Mouse (Mus musculus) hindbrain, embryonic 14.5 days (tissue): ENCODE data around the gene Ntrk1. TPM values are rescaled to one million over a fixed set of nuclear protein-coding genes. Genes with fewer than 3 reads are reported as not detected.
A peak's percentile ranks its signal among the peaks of the same experiment; 100 is the strongest.

Source experiments
- ATAC-seq: fragments of 200-750 bp; cut with Nextera tagmentation; 2 replicates; pipeline ENCODE4 v1.8.0; 2017; ENCODE audit warnings: moderate number of reproducible peaks, mild to moderate bottlenecking, moderate TSS enrichment, moderate library complexity; ENCODE audit not compliant: low FRiP score
- DNase-seq: peaks from one replicate; pipeline ENCODE4 v3.0.0-alpha.2; 2015; ENCODE audit warnings: low spot score
- H3K27ac ChIP-seq: fragments of 300-500 bp; sonication (generic); 2 replicates; pipeline ENCODE4 v1.5.1; 2014; ENCODE audit warnings: mild to moderate bottlenecking, moderate library complexity
- H3K27me3 ChIP-seq: fragments of 300-500 bp; sonication (generic); 2 replicates; pipeline ENCODE4 v1.6.1; 2014; ENCODE audit warnings: mild to moderate bottlenecking, low read length, mixed read lengths; ENCODE audit not compliant: control insufficient read depth, insufficient read depth
- H3K36me3 ChIP-seq: fragments of 300-500 bp; sonication (generic); replicated peaks from 2 replicates; pipeline ENCODE4 v1.6.1; 2014; ENCODE audit not compliant: control insufficient read depth, insufficient read depth
- H3K4me1 ChIP-seq: fragments of 300-500 bp; sonication (generic); replicated peaks from 2 replicates; pipeline ENCODE4 v1.6.1; 2014; ENCODE audit warnings: antibody characterized with exemption, low read length, mixed read lengths; ENCODE audit not compliant: control insufficient read depth, insufficient read depth
- H3K4me2 ChIP-seq: fragments of 300-500 bp; sonication (generic); replicated peaks from 2 replicates; pipeline ENCODE4 v1.6.1; 2014; ENCODE audit warnings: mild to moderate bottlenecking, moderate library complexity
- H3K4me3 ChIP-seq: fragments of 300-500 bp; sonication (generic); replicated peaks from 2 replicates; pipeline ENCODE4 v1.5.1; 2014; ENCODE audit warnings: mild to moderate bottlenecking, low read length
- H3K9ac ChIP-seq: fragments of 300-500 bp; sonication (generic); 2 replicates; pipeline ENCODE4 v1.6.1; 2014
- H3K9me3 ChIP-seq: fragments of 300-500 bp; sonication (generic); 2 replicates; pipeline ENCODE4 v1.6.1; 2016; ENCODE audit warnings: low read length; ENCODE audit not compliant: control insufficient read depth
- WGBS: fragments of 180-500 bp; shearing (Covaris S2); extraction: QIAGEN DNeasy Blood & Tissue Kit; methylation state at CpG from one replicate; pipeline ENCODE4 v1.1.7; 2014; 5-methylcytosine and 5-hydroxymethylcytosine counted together
- polyA plus RNA-seq: library from polyadenylated mRNA; unstranded; fragments of >200 nt; fragmentation: Nextera tagmentation; extraction: Ambion mirVana; gene quantifications from 2 replicates; pipeline ENCODE4 v1.2.1, GENCODE M21; 2014

Ntrk1 gene
- polyA plus RNA-seq, 1 experiment from 2014 or later: 1.7 TPM

GRCm38 (mm10) chr3:87770280-87770679 is 24.7 kb downstream of the Ntrk1 start:
- ATAC-seq: no peak
- Histone ChIP-seq H3K4me3 (no peak overlapping the region), H3K9me3 (no peaks in the 10 kb centered on the region), H3K36me3 (no peaks in the 10 kb centered on the region), H3K4me1 (no peaks in the 10 kb centered on the region), H3K27ac (no peak overlapping the region), H3K4me2 (no peak overlapping the region), H3K27me3 (peaks cover 25% of the 10 kb centered on the region), H3K9ac (no peak overlapping the region)
- DNase-seq: peak; percentile 91
- under 1% methylated on average over 4 of the region's 4 CpGs for WGBS

- H3K9ac ChIP-seq: no peak overlapping the region
- no peaks in the 10 kb centered on the region for H3K4me1 ChIP-seq
- no peak overlapping the region for H3K4me2 ChIP-seq
- DNase-seq: no peak
- WGBS: 73% methylated on average over 8 of the region's 8 CpGs
- ATAC-seq: no peak
- no peak overlapping the region for H3K27ac ChIP-seq
- no peak overlapping the region for H3K4me3 ChIP-seq
- no peaks in the 10 kb centered on the region for H3K9me3 ChIP-seq
- H3K27me3 ChIP-seq: peaks cover 28% of the 10 kb centered on the region
- H3K36me3 ChIP-seq: no peaks in the 10 kb centered on the region
Measured at GRCm38 (mm10) chr3:87769506-87769905, 25.5 kb downstream of the Ntrk1 start.

- H3K27ac ChIP-seq: no peak overlapping the region
- 2% methylated on average over 33 of the region's 37 CpGs for WGBS
- 0 out of 2 replicates have a peak, but pooled peaks cover 3% of the 10 kb centered on the region for H3K4me1 ChIP-seq
- ATAC-seq (0 out of 2 replicates have a peak, but pooled peaks have one; percentile 31), DNase-seq (peak; percentile 66)
- peaks cover 28% of the 10 kb centered on the region for H3K27me3 ChIP-seq
- 0 out of 2 replicates have a peak overlapping the region, but pooled peaks have one; percentile 17 for H3K9ac ChIP-seq
- peak overlapping the region; percentile 41 for H3K4me2 ChIP-seq
- H3K9me3 ChIP-seq: no peaks in the 10 kb centered on the region
- no peaks in the 10 kb centered on the region for H3K36me3 ChIP-seq
- peak overlapping the region; percentile 24 for H3K4me3 ChIP-seq
Measured at GRCm38 (mm10) chr3:87768844-87769243, 26.1 kb downstream of the Ntrk1 start.

- Histone ChIP-seq H3K4me1 (0 out of 2 replicates have a peak, but pooled peaks cover 3% of the 10 kb centered on the region), H3K36me3 (no peaks in the 10 kb centered on the region), H3K27me3 (peaks cover 28% of the 10 kb centered on the region), H3K9me3 (no peaks in the 10 kb centered on the region), H3K27ac (no peak overlapping the region), H3K4me3 (peak overlapping the region; percentile 24), H3K9ac (0 out of 2 replicates have a peak overlapping the region, but pooled peaks have one; percentile 17), H3K4me2 (peak overlapping the region; percentile 41)
- DNase-seq (no peak), ATAC-seq (no peak)
- 59% methylated on average over 6 of the region's 6 CpGs for WGBS
Measured at GRCm38 (mm10) chr3:87768431-87768830, 26.5 kb downstream of the Ntrk1 start.

GRCm38 (mm10) chr3:87767764-87768163 is 27.2 kb downstream of the Ntrk1 start:
- Histone ChIP-seq H3K4me2 (peak overlapping the region; percentile 41), H3K27ac (0 out of 2 replicates have a peak overlapping the region, but pooled peaks have one; percentile 15), H3K9me3 (no peaks in the 10 kb centered on the region), H3K4me1 (0 out of 2 replicates have a peak, but pooled peaks cover 3% of the 10 kb centered on the region), H3K36me3 (no peaks in the 10 kb centered on the region), H3K9ac (no peak overlapping the region), H3K27me3 (peaks cover 28% of the 10 kb centered on the region), H3K4me3 (peak overlapping the region; percentile 24)
- ATAC-seq (no peak), DNase-seq (no peak)
- 75% methylated on average over 8 of the region's 8 CpGs for WGBS

GRCm38 (mm10) chr3:87766284-87766667 is 28.7 kb downstream of the Ntrk1 start:
- Histone ChIP-seq H3K4me1 (0 out of 2 replicates have a peak, but pooled peaks cover 3% of the 10 kb centered on the region), H3K9me3 (no peaks in the 10 kb centered on the region), H3K27ac (no peak overlapping the region), H3K4me3 (no peak overlapping the region), H3K4me2 (no peak overlapping the region; the same call in 1 of the 2 replicates), H3K36me3 (no peaks in the 10 kb centered on the region), H3K27me3 (peaks cover 28% of the 10 kb centered on the region), H3K9ac (no peak overlapping the region)
- 79% methylated on average over 3 of the region's 3 CpGs for WGBS
- ATAC-seq (no peak), DNase-seq (no peak)

GRCm38 (mm10) chr3:87765631-87766283 is 29.2 kb downstream of the Ntrk1 start:
- Histone ChIP-seq H3K9ac (no peak overlapping the region), H3K27me3 (peaks cover 28% of the 10 kb centered on the region), H3K36me3 (no peaks in the 10 kb centered on the region), H3K4me2 (no peak overlapping the region; the same call in 1 of the 2 replicates), H3K27ac (no peak overlapping the region; the same call in 1 of the 2 replicates), H3K9me3 (no peaks in the 10 kb centered on the region), H3K4me3 (no peak overlapping the region), H3K4me1 (0 out of 2 replicates have a peak, but pooled peaks cover 3% of the 10 kb centered on the region)
- DNase-seq (no peak), ATAC-seq (no peak)
- 79% methylated on average over 5 of the region's 5 CpGs for WGBS

- WGBS: 22% methylated on average over 10 of the region's 10 CpGs
- H3K27me3 ChIP-seq: peaks cover 28% of the 10 kb centered on the region
- no peak for DNase-seq
- no peak overlapping the region for H3K4me3 ChIP-seq
- ATAC-seq: no peak
- H3K4me1 ChIP-seq: 0 out of 2 replicates have a peak, but pooled peaks cover 3% of the 10 kb centered on the region
- peak overlapping the region; percentile 66; the same call in 1 of the 2 replicates for H3K27ac ChIP-seq
- no peaks in the 10 kb centered on the region for H3K36me3 ChIP-seq
- peak overlapping the region; percentile 25; the same call in 1 of the 2 replicates for H3K4me2 ChIP-seq
- peak overlapping the region; percentile 16; the same call in 1 of the 2 replicates for H3K9ac ChIP-seq
- H3K9me3 ChIP-seq: no peaks in the 10 kb centered on the region
Measured at GRCm38 (mm10) chr3:87765091-87765490, 29.9 kb downstream of the Ntrk1 start.

- Histone ChIP-seq H3K4me3 (no peak overlapping the region), H3K27me3 (peaks cover 23% of the 10 kb centered on the region), H3K9me3 (no peaks in the 10 kb centered on the region), H3K9ac (0 out of 2 replicates have a peak overlapping the region, but pooled peaks have one; percentile 16), H3K36me3 (no peaks in the 10 kb centered on the region), H3K4me1 (0 out of 2 replicates have a peak, but pooled peaks cover 3% of the 10 kb centered on the region), H3K27ac (peak overlapping the region; percentile 66), H3K4me2 (peak overlapping the region; percentile 25; the same call in 1 of the 2 replicates)
- 40% methylated on average over 10 of the region's 10 CpGs for WGBS
- no peak for DNase-seq
- ATAC-seq: no peak
Measured at GRCm38 (mm10) chr3:87764506-87764905, 30.5 kb downstream of the Ntrk1 start.
